Mouse (Mus musculus) ovary, postnatal 10 days (tissue): ENCODE measurements around the gene Sh3bgrl.
"Not testable (repeated sequence)": the region's sequence is repeated elsewhere in the genome, so short reads cannot be mapped to it uniquely, and the experiment has no call there.

ENCODE experiments used
- DNase-seq: peaks from one replicate; pipeline ENCODE4 v3.0.0; 2022; ENCODE audit warnings: low spot score

Sh3bgrl gene

DNA sequence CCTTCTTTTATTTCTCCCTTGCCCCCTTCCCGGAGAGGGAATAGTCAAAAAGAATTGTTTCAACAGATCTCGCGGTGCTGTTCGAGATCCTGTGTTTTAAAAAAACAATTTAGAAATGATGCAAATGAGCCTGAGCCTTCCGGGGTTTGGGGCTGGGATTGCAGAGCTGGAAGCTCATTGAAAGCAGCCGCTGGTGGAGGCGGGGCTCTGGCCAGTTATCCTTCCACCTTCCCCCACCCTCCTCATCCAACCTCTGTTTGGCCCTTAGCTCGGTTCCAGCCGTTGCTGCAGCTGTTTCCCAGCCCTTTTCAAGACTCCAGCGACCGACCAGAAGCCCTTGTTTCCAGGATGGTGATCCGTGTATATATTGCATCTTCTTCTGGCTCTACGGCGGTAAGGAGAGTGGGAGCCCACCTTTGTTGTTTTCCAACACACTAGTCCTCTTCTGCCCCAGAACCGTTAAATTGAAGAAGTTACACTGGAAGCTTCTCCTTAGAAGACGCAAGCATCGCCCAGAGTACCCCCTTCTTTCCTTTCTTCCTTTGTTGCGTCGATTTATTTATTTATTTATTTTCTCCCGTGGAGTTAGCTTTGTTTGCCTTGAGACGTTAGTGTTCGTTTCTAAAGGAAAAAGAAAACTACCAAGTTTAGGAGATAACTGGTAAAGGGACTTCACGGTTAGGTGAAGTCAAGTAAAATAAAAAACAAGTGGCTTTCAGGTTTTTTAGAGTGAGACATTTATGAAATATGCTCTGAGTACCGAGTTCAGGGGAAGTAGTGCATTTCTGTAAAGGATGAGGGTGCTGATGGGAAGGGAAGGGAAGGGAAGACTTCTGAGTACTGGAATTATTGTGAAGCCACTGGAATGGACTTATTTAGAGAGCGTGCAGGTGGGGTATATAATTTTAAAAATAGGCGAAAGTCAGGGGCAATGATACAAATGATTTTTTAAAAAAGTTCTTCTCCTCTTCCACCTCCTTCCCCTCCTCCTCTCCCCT lies at the start of gene Sh3bgrl:
TSS of gene Sh3bgrl (plus strand) at position 121 of the 998 bp plus-strand sequence.
- DNase-seq: peak; percentile 27

DNA sequence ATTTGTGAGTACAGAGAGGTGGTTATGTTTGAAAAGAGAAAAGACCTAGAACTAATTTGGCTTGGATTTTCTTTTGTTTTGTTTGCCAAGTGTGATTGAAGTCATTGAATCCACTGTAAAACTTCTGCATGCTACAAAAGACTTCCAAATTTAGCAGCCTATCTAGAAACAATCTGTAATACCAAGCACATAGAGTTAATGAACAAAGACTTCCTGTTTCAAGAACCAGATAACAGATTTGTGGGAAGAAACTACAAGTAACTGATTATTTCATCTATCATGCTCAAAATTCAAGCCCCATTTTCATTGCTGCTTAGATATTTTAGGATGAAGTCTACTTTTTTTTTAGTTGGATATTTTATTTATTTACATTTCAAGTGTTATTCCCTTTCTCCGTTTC lies 47.4 kb upstream of the Sh3bgrl start:
- DNase-seq: no peak

DNA sequence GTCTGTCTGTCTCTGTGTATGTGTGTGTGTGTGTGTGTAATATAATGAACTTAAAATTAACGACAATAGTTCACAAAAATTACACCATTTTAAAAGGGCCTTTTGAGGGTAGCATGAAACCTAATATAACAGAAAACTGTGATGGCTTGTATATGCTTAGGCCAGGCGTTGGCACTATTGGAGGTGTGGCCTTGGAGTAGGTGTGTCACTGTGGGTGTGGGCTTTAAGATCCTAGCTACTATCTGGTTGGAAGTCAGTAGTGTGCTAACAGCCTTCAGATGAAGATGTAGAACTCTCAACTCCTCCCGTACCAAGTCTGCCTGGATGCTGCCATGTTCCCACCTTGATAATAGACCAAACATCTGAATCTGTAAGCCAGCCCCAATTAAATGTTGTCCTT lies 23.4 kb upstream of the Sh3bgrl start:
- no peak for DNase-seq

DNA sequence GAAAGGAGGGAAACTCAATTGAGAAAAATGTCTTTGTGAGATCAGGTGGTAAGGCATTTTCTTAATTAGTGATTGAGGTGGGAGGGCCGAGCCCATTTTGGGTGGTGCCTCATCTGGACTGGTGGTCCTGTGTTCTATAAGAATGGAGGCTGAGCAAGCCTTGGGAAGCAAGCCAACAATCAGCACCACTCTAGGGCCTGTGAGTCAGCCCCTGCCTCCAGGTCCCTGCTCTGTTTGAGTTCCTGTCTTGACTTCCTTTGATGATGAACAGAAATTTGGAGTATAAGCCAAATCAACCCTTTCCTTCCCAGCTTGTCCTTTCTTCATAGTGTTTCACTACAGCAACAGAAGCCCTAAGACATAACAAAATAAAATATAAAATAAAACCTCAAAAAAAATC lies 19.4 kb upstream of the Sh3bgrl start:
- no peak for DNase-seq

DNA sequence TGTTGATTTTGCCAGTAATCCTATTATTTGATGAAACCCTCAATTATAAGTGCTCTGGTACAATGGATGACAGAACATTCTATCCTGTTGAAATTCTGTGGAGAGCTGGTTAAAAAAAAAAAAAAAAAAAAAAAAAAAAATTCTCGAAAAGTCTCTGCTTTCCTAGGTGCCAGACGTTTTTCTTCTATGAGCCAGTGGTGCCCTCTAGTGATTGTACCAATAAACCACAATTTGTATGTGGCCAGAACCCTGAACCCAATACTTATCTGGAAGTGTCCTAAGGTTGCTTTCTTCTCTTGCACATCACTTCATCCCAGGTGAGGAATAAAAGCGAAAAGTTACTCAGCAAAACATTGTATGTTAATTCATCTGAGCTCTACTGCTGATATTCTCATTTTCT lies 18.8 kb upstream of the Sh3bgrl start:
- DNase-seq: no peak

DNA sequence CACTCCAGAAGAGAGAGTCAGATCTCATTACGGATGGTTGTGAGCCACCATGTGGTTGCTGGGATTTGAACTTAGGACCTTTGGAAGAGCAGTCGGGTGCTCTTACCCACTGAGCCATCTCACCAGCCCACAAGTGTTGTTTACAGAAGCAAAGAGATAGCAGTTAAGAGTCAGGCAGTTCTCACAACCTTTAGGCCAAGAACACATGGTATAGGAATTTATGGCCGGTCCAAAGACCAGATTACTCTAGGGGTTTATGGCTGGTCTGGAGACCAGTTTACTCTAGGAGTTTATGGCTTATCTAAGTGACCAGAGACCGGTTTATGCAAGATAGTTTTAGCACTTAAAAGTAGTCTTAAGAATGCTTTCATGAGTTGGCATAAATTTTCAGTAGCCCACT lies 15.8 kb upstream of the Sh3bgrl start:
- DNase-seq: not testable (repeated sequence)

DNA sequence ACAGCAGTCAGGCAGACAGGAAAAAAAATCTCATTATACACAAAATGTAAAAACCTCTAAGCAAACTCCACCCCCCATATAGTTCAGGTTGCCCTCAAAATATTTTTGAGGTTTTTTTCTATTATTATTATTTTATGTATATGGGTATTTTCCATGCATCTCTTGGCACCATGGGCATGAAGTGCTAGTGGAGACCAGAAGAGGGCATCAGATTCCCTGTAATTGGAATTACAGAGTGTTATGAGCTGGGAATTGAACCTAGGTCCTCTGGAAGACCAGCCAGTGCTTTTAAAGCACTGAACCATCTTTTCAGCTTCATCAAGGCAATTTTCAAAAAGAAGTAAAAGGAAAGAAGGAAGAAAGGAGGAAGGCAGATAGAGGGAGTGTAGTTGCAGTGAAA lies 8.1 kb upstream of the Sh3bgrl start:
- no peak for DNase-seq

DNA sequence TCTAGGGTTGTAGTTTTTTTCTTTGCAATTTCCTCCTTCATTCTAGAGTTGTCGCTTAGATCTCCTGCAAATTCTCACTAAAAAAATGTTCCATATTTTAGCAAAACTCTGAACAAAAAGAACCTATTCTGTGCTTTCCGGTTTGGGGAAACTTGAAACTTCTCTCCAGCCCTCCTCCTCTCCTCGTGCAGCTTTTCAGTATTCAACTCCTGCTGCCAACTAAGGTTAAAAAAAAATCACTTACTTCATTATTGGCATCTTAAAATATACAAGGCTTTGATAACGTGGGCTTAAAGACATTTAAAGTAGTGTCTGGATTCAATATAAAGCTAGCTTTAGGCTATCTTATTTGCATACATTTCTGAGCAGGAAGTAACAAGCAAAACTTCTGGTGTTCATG lies 365 bp upstream of the Sh3bgrl start:
- DNase-seq: no peak

DNA sequence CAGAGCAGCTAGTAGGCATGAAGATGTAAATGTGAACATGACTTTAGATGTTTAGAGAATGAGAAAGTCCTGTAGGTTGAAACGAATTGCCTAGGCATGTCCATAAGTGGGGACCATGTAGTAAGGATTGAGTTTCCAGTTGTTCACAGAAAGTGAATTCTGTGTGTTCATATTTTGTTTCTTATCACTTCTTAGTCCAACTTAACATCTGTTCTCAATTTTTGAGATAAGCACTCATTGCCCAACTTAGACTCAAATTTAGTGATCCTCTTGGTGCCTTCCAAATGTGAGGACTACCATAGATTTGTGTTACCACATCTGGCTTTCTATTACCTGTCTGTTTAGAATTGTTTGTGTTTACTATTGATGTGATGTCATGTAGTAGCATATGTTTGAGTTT lies 3.3 kb downstream of the Sh3bgrl start:
- DNase-seq: no peak

DNA sequence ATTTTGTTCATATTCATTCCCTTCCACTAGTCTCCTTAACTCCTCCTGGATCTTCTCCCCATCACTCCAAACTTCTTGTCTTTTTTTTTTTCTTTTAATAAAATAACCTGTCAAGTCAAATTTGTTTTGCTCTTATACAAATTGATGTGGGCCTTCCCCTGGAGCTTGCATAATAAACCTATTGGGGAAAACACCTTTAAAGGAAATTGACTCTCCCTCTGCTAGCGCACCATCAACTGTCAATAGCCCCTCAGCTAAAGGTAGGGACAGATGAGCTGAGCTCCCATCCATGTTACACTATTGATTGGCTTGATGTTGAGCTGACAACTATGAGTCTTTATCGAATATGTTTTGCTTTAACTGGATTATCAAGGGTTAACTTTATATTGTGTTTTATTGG lies 5.3 kb downstream of the Sh3bgrl start:
- no peak for DNase-seq

DNA sequence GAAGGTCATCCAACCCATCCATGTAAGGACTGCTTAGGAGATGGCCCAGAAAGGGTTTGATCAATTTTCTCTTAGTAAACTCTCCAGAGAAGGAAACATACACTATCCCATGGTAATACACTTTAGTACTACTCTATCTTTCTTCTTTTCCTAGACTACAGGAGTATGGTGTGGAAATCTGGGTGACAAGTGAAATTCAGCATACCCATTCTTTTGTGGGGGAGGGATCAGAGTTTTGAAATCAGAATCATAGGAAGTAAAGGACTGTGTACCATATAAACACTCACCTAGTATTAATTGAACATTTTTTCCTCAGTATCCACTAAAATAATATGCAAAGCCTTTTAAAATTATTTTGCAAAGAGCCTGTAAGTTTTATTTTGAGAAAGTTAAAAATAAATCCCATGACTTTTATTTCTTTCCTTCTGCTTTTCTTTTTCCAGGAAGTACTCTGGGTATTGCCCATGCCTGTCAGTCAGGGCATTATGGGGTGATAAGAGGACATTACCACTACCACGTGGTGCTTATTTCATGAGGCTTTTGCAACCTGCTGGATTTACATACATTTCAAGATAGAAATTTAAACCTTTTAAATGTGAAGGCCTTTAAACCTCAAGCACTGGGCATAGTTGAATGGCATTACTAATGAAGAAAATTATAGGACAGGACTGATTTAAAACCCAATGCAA lies 13.1 kb downstream of the Sh3bgrl start:
- DNase-seq: no peak

DNA sequence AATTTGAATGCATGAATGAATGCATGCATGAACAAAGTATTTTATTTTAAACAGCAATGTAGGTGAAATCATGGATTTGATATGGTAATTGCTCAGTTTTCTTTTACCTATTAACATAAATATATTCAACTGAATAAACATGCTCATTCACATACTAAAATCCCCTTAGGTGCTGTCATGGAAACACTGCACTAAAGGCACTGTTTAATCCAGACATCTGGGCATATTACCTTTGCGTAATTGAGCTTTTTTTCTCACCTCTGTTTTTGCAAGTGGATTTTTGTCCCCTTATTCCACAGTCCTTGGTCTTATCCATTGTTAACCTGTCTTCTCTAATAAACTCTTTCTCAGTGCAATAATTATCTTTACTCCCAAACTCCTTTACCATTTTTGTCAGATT lies 17.7 kb downstream of the Sh3bgrl start:
- no peak for DNase-seq

DNA sequence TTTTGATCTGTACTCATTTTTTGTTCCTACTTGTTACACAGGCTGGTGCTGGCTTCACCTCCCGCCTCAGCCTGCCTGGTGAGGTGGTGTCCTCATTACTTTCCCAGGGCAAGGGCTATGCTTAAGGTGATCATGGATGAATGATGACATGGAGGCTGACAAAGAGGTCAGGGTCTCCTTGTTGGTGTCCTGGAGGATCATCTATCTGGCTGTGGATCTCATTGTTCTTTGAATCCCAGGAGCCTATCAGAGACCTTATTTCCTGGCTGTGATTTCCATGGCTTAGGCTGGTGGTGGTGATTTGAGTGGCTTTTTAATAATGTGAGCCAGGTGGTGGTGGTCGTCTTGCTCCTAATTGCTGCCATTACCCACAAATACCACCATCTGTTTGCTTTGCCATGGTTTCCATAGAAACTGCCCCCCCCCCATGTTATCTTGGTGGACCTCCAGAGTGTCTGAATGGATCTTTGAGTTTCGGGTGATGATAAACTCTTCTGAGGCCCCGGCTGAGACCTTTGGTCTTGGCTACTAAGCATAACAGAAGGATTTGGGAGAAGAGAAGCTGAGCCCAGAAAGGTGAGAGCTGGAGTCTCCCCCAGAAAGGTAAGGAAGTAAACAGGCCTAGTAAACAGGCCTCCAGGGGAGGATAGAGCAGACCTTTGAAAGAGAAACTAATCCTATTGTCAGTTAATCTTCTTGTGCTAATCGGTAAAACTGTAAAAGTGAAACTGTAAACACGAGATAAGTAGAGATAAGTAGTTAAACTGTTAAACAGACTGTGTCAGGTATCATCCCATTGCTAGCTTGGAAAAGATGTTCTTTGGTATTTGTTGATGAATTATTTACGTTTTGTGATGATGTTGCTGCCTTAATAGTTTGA lies 18.5 kb downstream of the Sh3bgrl start:
- no peak for DNase-seq

DNA sequence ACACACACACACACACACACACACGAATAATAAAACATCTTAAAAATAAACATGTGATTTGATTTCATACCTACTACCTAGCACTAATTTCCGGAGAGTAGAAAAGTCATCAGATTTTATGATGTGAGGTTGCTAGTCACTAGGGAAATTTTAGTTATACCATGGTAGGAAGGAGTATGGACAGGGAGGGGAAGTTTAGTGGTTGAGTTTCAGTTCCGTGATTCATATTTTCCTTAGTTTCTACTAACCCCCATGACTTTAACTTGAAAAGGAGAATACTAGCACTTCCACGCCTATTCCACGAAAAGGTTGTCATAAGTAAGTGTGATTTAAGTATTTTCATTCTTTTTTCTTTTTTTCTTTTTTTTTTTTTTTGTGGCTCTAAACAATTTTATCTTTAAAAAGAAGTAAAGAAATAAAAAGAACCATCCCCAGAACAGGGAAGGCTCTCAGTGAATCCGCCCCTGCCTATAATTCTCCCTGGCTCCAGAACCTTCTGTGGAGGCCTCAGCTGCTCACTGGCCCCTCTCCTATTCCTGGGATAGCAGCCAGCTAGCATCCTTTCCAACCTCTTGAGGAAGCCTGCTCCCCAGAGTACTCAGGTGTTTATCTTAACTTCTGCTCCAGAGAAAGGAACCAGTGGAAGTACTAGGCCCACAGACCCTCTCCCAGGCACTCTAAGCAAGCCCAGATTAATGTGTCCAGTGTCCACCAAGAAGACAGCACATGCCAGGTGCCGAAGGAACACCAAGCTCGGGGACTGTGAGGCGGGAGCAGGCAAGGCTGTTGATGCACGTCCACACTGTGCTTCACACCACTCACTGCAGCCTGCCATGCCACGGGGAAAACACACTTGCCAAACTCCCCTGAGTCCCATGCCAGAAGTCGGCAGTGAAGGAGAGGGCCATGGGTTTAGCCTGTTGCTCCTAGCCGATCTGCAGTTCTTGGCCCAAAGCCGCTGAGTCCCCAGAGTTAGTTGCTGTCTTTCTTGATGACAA lies 25.0 kb downstream of the Sh3bgrl start:
- no peak for DNase-seq

DNA sequence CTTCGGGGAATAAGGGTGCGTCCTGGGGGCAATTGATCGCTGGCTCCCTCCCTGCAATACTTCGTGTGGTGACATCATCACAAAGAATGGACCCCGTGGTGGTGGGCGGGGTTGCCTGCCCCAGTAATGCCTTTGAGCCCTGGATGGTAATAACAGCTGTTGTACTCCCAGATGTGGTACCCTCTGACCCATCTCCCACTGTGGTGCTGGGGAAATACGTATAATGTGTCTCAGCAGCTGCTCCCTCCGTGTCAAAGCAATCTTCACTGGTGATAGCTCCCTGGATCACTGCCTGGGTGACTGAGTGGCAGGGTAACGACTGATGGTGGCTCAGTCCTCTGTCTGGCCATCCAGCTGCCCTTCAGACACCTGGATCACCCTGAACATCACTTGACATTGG lies 26.0 kb downstream of the Sh3bgrl start:
- no peak for DNase-seq

DNA sequence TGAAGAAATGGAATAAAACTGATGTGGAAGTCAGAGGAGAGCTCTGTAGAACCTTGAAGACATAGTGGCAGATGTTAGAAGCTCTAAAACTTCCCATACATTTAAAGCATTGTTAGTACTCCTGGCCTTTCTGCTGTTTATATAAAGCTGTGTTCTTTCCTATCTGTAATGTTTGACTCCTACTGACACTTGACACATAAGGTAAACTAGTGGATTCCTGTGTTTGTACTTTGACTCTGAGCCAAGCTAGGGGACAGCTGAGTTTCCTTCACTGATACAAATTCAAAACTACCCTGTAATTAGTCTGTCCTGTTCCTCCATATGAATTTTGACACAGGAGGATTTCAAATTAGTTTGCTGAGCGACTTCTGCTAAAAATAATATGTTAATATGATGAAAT lies 27.5 kb downstream of the Sh3bgrl start:
- DNase-seq: no peak

DNA sequence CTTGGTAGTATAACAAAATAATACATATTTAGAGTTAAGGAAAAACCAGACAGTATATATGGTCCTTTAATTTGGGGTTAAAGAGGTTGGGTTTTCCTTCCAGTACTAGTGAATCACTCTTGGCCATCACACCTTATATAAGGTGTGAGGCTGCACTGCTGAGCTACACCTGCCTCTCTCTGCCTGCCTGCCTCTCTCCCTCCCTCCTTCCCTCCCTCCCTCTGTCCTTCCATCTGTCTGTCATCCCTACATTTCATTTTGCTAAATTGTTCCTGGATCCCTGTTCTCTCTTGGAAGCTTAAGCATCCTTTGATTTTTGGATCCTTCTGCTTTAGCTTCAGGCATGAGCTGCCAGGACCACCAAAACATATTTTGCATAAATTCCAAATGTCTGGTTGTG lies 28.6 kb downstream of the Sh3bgrl start:
- no peak for DNase-seq

DNA sequence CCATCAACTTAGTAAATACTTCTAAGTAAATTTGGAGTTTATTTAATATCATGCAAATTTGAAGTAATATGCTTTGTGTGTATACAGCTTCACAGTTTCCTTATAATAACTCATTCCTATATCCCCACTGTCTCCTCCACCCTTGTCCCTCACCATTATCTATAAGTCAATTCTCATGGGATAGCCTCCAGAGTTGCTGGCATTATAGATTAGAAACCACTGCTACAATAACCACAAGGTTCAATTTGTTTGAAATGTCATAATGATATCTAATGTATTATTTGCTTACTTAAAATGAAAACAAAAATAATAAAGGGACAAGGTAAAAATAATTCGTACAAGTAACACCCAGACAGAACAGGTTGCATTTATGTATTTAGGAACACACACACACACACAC lies 31.7 kb downstream of the Sh3bgrl start:
- DNase-seq: no peak

DNA sequence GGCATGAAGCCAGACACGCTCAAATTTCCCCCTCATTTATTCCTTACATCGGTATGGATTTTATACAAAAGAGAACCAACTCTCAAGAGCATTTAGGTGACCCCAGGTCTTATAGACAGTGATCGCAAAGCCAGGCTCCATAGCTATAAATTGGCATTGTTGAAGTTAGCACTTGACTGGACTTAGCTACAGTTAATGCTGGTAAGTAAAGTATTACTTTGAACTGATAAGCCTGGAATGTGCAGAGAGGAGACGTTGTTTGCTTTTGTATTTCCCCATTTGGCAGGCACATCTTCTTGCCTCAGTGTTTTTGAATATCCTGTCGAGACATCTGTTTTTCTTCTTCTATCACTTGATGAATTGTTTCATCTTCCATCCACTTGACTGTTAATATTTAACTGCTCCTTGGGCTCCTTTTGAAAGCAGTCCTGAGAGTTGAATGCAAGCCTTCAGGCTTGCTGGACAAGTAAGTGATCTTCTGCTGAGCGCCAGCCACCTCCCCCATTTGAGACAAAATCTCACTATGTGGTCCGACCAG lies 32.5 kb downstream of the Sh3bgrl start:
- no peak for DNase-seq

DNA sequence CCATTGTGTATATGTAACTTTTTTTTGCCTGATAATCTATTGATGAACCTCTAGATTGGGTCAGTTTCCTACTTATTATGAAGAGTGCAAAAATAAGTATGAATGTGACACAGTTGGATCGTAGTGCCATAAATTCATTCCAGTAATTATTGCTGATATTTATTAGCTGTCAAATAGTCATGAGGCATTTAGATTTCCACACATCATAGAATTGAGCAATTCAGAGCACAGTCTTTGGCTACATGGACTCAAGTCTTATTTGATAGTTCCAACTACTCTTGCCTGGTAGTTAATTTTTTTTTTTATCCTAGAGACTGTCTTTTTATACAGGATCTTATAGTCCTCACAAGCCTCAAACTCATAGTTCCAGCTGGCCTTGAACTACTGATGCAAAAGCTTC lies 34.9 kb downstream of the Sh3bgrl start:
- no peak for DNase-seq

DNA sequence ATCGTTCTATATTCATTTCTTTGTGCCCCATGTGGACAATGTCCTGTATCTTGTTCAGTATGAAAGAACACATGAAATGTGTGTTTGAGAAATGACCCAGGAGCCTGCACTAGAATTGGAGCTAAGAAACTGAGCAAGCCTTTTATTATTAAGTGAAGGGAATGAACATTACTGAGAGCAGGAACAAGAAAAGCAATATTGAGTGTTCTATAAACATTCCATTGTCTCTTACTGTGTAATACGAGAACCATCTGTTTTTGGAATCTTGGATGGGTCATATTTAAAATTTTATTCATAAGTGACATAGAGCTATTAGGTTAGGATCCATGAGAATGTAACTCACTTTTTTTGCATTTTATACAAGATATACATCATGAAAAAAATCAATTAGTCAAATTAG lies 36.7 kb downstream of the Sh3bgrl start:
- DNase-seq: no peak
